Mouse (Mus musculus) stomach, embryonic 14.5 days (tissue): ENCODE results near the gene Adcyap1r1. TPM values are rescaled to one million over a fixed set of nuclear protein-coding genes. Genes with fewer than 3 reads are reported as not detected.

Experiments used
- ATAC-seq: fragments of 200-750 bp; cut with Nextera tagmentation; 2 replicates; pipeline ENCODE4 v1.8.0; 2017; ENCODE audit warnings: low read depth, moderate TSS enrichment; ENCODE audit not compliant: insufficient number of reproducible peaks, insufficient read depth, low FRiP score
- H3K27ac ChIP-seq: fragments of 300-500 bp; sonication (generic); 2 replicates; pipeline ENCODE4 v1.5.1; 2014; ENCODE audit warnings: mild to moderate bottlenecking, low read length, moderate library complexity, mixed read lengths
- H3K27me3 ChIP-seq: fragments of 300-500 bp; sonication (generic); 2 replicates; pipeline ENCODE4 v1.6.1; 2014; ENCODE audit warnings: low read length, control low read depth, mixed read lengths; ENCODE audit not compliant: control insufficient read depth, insufficient read depth
- H3K36me3 ChIP-seq: fragments of 300-500 bp; sonication (generic); 2 replicates; pipeline ENCODE4 v1.6.1; 2014; ENCODE audit warnings: mild to moderate bottlenecking, control low read depth, low read length, moderate library complexity, mixed read lengths; ENCODE audit not compliant: control insufficient read depth, insufficient read depth
- H3K4me1 ChIP-seq: fragments of 300-500 bp; sonication (generic); 2 replicates; pipeline ENCODE4 v1.6.1; 2014; ENCODE audit warnings: low read length, control low read depth, mixed read lengths; ENCODE audit not compliant: control insufficient read depth, insufficient read depth
- H3K4me2 ChIP-seq: fragments of 300-500 bp; sonication (generic); replicated peaks from 2 replicates; pipeline ENCODE4 v1.6.1; 2014; ENCODE audit warnings: low read depth, low read length, control low read depth
- H3K4me3 ChIP-seq: fragments of 300-500 bp; sonication (generic); 2 replicates; pipeline ENCODE4 v1.5.1; 2014; ENCODE audit warnings: low read depth, low read length, control low read depth
- H3K9ac ChIP-seq: fragments of 300-500 bp; sonication (generic); replicated peaks from 2 replicates; pipeline ENCODE4 v1.6.1; 2014; ENCODE audit warnings: low read depth, mild to moderate bottlenecking, control low read depth, low read length, moderate library complexity, mixed read lengths
- H3K9me3 ChIP-seq: fragments of 300-500 bp; sonication (generic); 2 replicates; pipeline ENCODE4 v1.6.1; 2016; ENCODE audit warnings: low read depth, low read length, control low read depth; ENCODE audit not compliant: control insufficient read depth
- WGBS: fragments of 180-500 bp; shearing (Covaris S2); extraction: QIAGEN DNeasy Blood & Tissue Kit; methylation state at CpG from one replicate; pipeline ENCODE4 v1.1.7; 2014; 5-methylcytosine and 5-hydroxymethylcytosine counted together
- polyA plus RNA-seq: library from polyadenylated mRNA; unstranded; fragments of >200 nt; fragmentation: Nextera tagmentation; extraction: Ambion mirVana; gene quantifications from 2 replicates; pipeline ENCODE4 v1.2.1, GENCODE M21; 2014

Adcyap1r1 gene
- polyA plus RNA-seq, 1 experiment from 2014 or later, result 13.8 TPM

DNA sequence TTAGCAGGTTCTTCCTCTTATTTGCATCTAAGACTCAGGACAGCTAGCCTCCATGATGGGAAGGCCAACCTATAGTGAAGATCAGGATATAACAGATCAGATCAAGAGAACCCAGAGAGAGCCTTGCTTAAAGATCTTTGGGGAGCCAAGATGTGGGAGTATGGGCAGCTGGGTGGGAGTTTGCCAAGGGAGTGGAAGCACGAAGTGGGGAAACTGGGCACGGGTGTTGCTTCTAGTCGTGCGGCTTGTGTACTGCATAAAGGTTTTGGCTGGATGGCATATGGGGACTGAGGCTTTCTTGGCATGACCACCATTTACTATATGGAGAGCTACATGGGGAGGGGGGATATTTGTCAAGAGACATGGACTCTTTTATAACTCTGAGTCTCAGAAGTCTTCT, 44.4 kb downstream of the Adcyap1r1 start:
- 89% methylated on average over 4 of the region's 4 CpGs for WGBS
- H3K36me3 ChIP-seq, result no peaks in the 10 kb centered on the region

DNA sequence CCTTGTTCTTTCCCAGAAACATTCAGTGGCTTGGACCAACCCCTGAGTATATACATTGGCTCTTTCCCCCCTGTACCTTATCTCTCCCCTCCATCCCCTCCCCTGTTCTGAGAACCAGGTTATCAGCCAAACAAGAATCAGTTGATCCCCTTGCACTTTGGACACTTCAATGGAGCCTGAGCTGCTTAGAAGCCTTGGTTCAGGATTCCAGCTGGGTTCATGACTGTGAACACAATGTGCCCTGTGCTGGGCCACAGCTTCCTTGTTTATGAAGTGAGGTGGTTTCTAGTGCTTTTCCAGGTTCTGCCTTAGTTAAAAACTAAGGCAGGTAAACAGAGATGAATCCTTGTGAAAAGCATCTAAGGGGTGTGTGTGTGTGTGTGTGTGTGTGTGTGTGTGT, 47.0 kb downstream of the Adcyap1r1 start:
- Histone ChIP-seq H3K27me3 (no peaks in the 10 kb centered on the region), H3K9ac (no peak overlapping the region), H3K4me3 (no peak overlapping the region), H3K27ac (no peak overlapping the region), H3K9me3 (no peaks in the 10 kb centered on the region), H3K36me3 (no peaks in the 10 kb centered on the region), H3K4me2 (no peak overlapping the region), H3K4me1 (0 out of 2 replicates have a peak, but pooled peaks cover 3% of the 10 kb centered on the region)
- ATAC-seq, result peak; percentile 39; the same call in 1 of the 2 replicates

More for the DNA sequence above, 44.4 kb downstream of the Adcyap1r1 start:
- no peak for ATAC-seq
- Histone ChIP-seq H3K4me2 (no peak overlapping the region), H3K4me1 (0 out of 2 replicates have a peak, but pooled peaks cover under 1% of the 10 kb centered on the region), H3K9me3 (no peaks in the 10 kb centered on the region), H3K4me3 (no peak overlapping the region), H3K27me3 (no peaks in the 10 kb centered on the region), H3K9ac (no peak overlapping the region), H3K27ac (no peak overlapping the region)

DNA sequence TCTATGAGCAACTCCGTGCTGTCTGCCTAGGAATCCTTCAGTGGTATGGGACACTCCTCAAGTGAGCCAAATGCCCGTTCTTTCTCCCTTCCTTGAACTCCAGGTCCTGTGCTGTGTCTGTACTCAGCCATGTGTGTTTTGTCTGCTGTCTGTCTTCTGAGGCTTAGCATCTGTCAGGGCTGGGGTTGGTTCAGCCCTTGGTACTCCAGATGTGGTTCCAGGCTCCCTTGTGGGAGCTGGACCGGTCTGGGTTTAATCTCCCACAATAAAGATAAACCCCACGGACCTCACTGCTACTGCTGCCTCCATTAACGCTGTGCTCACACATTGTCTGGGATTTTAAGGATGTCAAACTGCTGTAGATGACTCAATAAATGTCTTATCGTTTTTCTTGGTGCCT, 49.3 kb downstream of the Adcyap1r1 start:
- 0 out of 2 replicates have a peak, but pooled peaks cover 3% of the 10 kb centered on the region for H3K4me1 ChIP-seq
- H3K9me3 ChIP-seq, result no peaks in the 10 kb centered on the region
- no peak overlapping the region for H3K4me2 ChIP-seq
- H3K9ac ChIP-seq, result no peak overlapping the region
- 35% methylated on average over 6 of the region's 6 CpGs for WGBS
- H3K27me3 ChIP-seq, result no peaks in the 10 kb centered on the region
- no peak overlapping the region; the same call in 1 of the 2 replicates for H3K27ac ChIP-seq
- no peak overlapping the region for H3K4me3 ChIP-seq
- ATAC-seq, result no peak
- H3K36me3 ChIP-seq, result no peaks in the 10 kb centered on the region

DNA sequence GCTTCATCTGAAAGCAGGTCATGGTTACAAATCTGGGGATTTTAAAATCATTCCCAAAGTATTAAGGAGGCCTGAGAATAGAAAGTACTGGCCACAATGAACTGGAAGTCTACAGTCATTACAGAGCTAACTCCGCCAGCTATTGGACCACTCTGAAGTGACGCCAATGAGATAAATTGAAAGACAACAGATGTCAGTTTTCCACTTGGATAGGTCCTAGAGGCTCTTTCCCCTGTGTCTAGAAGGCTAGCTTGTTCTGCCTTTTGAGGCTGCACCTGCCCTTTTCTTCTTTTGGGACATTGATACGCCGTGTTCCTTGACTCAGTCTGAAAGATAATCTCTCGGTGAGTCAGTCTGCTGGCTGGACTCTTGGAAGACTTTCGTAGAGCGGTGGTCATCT, 50.5 kb downstream of the Adcyap1r1 start:
- Histone ChIP-seq H3K4me3 (no peak overlapping the region), H3K4me1 (0 out of 2 replicates have a peak, but pooled peaks cover 3% of the 10 kb centered on the region), H3K27ac (no peak overlapping the region), H3K27me3 (no peaks in the 10 kb centered on the region), H3K9ac (no peak overlapping the region), H3K9me3 (no peaks in the 10 kb centered on the region), H3K4me2 (no peak overlapping the region), H3K36me3 (no peaks in the 10 kb centered on the region)
- no peak for ATAC-seq
- WGBS, result 94% methylated on average over 7 of the region's 7 CpGs

DNA sequence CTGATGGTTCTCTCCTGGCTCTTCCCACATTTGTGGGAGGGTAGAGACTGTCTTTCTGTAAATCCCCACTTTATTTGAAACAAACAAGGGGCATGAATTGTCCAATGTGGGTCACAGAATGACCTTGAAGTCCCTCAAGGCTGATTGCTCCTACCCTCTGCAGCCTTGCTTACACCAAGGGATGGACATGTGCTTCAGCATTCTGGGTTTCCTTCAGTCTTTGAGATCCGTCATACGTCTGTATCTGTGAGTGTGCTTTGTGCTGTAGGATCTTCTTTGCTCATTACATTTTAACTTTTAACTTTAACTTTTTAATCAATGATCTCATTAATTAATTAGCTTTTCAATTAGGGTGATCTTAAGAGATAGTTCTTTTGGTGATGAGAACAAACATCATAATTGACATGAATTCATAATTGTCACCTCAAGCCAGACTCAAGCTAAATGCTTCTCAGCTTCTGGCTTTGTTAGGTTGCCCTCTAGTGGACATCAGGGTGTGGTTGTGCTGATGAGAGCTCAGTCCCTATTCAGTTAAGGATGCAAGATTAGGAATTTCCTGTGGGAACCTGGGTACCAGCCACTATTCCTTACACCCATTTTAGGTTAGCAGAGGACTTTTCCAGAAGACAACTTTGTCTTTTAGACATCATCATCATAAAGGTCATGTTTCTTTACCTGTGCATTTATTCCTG, 53.2 kb downstream of the Adcyap1r1 start:
- H3K9ac ChIP-seq, result no peak overlapping the region
- 0 out of 2 replicates have a peak, but pooled peaks cover 3% of the 10 kb centered on the region for H3K4me1 ChIP-seq
- ATAC-seq, result no peak
- no peak overlapping the region for H3K4me2 ChIP-seq
- H3K27me3 ChIP-seq, result no peaks in the 10 kb centered on the region
- H3K27ac ChIP-seq, result no peak overlapping the region
- no peaks in the 10 kb centered on the region for H3K9me3 ChIP-seq
- no peaks in the 10 kb centered on the region for H3K36me3 ChIP-seq
- no peak overlapping the region for H3K4me3 ChIP-seq
- WGBS, result 90% methylated on average over 2 of the region's 2 CpGs

DNA sequence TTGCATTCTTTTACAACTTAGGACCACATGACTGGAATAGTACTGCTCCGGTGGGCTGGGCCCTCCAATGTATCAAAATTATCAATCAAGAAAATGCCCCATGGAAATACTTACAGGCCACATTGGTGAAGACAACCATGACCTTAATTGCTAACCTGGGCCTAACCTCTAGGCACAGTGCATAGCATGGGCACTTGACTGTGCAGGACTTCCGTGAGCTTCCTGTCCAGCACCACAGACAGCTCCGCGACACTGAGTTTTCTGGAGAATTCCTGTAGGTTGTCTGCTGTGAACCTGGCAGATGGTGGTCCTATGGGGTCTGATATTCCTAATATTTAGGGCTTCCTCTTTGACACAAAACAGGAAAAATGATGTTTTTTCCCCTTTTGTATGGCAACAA, 54.7 kb downstream of the Adcyap1r1 start:
- no peaks in the 10 kb centered on the region for H3K36me3 ChIP-seq
- H3K9me3 ChIP-seq, result no peaks in the 10 kb centered on the region
- no peak overlapping the region for H3K9ac ChIP-seq
- WGBS, result 71% methylated on average over 4 of the region's 4 CpGs
- no peak overlapping the region for H3K4me3 ChIP-seq
- no peaks in the 10 kb centered on the region for H3K27me3 ChIP-seq
- no peak overlapping the region for H3K4me2 ChIP-seq
- no peak for ATAC-seq
- H3K27ac ChIP-seq, result no peak overlapping the region
- H3K4me1 ChIP-seq, result 0 out of 2 replicates have a peak, but pooled peaks cover 3% of the 10 kb centered on the region

DNA sequence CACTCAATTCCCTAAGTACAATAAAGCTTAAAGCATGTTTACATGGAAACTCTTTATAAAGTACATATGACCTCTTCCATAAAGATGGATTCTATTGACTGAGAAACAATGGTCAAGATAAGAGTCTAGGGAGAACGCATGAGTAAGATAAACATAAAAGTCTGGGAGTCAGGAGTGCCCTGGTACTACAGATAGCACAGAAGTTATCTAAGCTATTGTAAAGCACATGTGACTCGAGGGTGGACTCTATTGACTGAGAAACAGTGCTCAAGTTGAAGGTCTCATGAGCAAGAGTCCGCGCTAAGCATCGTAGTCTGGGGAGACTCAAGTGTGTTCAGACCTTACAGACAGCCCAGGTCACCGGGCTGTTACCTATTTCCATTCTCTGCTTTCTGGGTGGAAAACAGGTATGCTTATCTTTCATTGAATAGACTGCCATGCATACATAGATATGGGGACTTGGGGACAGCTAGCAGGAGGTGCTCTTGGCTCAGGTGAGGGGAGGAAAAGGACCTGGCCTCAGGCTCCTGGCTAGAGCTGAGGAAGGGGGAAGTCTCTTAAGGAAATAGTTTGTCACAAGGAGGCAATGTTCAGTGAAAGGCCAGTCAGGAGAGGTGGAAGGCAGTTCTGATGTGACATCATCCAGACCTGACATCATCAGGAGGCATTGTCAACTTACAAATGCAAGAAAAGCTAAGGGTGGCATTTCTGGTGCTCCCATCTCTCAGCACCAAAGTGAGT, 57.5 kb downstream of the Adcyap1r1 start:
- no peak overlapping the region for H3K9ac ChIP-seq
- H3K27ac ChIP-seq, result peak overlapping the region; percentile 10; the same call in 1 of the 2 replicates
- no peaks in the 10 kb centered on the region; the same call in 1 of the 2 replicates for H3K9me3 ChIP-seq
- no peaks in the 10 kb centered on the region for H3K36me3 ChIP-seq
- WGBS, result 64% methylated on average over 6 of the region's 6 CpGs
- H3K4me1 ChIP-seq, result 0 out of 2 replicates have a peak, but pooled peaks cover 3% of the 10 kb centered on the region
- no peaks in the 10 kb centered on the region for H3K27me3 ChIP-seq
- H3K4me3 ChIP-seq, result no peak overlapping the region
- no peak overlapping the region for H3K4me2 ChIP-seq
- ATAC-seq, result peak; percentile 83

DNA sequence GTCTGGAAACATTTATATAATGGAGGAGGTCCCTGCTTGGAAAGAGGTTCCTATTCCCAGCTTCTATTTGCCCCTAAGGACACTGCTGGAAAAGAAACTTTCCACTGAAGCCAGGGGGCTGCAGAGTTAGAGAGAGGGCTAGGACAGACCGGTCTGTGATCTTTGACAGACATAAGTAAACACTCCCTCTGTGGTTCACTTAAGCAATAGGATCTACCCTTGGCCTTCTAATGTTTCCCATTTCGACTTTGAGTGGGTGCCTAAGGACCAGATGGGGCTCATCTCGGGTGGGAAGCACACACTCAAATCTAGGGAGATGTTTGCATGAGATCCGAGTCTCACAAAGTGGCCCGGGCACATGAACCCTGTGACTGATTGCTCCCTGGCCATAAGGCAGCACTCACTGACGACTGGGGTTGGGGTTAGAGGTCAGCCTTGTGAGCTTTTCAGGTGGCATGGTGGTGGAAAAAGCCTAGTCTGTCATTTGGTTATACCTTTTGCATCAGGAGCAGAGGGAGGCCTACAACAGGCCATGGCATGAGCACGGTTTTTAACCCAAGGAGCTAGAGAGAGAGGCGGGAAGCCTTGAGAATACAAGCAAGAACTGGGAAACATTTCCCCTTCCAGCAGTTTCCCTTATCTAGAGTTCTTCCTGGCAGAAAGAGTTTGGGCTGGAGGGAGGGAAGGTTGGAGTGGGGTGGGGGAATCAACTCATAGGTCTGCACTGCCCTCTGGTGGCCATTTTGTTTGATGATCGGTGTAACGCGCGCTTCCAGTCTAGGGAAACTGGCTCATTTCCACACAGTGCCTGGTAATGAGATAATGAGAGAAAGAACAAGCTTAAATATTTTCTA, 59.7 kb downstream of the Adcyap1r1 start:
- 16% methylated on average over 12 of the region's 12 CpGs for WGBS
- ATAC-seq, result peak; percentile 59; the same call in 1 of the 2 replicates
- Histone ChIP-seq H3K4me2 (no peak overlapping the region), H3K27me3 (no peaks in the 10 kb centered on the region), H3K27ac (no peak overlapping the region), H3K9ac (no peak overlapping the region), H3K4me1 (0 out of 2 replicates have a peak, but pooled peaks cover 3% of the 10 kb centered on the region), H3K4me3 (no peak overlapping the region), H3K36me3 (no peaks in the 10 kb centered on the region), H3K9me3 (no peaks in the 10 kb centered on the region; the same call in 1 of the 2 replicates)
